Mouse (Mus musculus) kidney, adult 2 months (tissue): ENCODE results near the gene Ccnt2. TPM values are rescaled to one million over a fixed set of nuclear protein-coding genes. Genes with fewer than 3 reads are reported as not detected.

ENCODE experiments used
- DNase-seq: peaks from one replicate; pipeline ENCODE4 v3.0.0; 2021
- H3K27ac ChIP-seq: fragments of 200-500 bp; 2 replicates; pipeline ENCODE4 v1.5.1; 2012; ENCODE audit warnings: low read depth, low read length, control low read depth, inconsistent platforms; ENCODE audit not compliant: insufficient read depth
- H3K27me3 ChIP-seq: fragments of 200-500 bp; replicated peaks from 2 replicates; pipeline ENCODE4 v1.6.1; 2012; ENCODE audit warnings: mild to moderate bottlenecking, moderate library complexity, low read length, inconsistent platforms; ENCODE audit not compliant: control insufficient read depth, insufficient read depth
- H3K36me3 ChIP-seq: fragments of 200-500 bp; 2 replicates; pipeline ENCODE4 v1.6.1; 2012; ENCODE audit warnings: mild to moderate bottlenecking, moderate library complexity, low read length, inconsistent platforms; ENCODE audit not compliant: control insufficient read depth, insufficient read depth
- H3K4me1 ChIP-seq: fragments of 200-500 bp; 2 replicates; pipeline ENCODE4 v1.6.1; 2011; ENCODE audit warnings: low read length; ENCODE audit not compliant: control insufficient read depth, insufficient read depth
- H3K4me3 ChIP-seq: fragments of 200-500 bp; 2 replicates; pipeline ENCODE4 v1.5.1; 2011; ENCODE audit warnings: mild to moderate bottlenecking, low read depth, low read length, control low read depth; ENCODE audit not compliant: insufficient read depth
- CTCF ChIP-seq: fragments of 200-500 bp; conservative IDR thresholded peaks from 2 replicates; pipeline ENCODE4 v1.5.1; 2011; ENCODE audit warnings: low read depth, mild to moderate bottlenecking, control low read depth, low read length, moderate library complexity, mixed read lengths; ENCODE audit not compliant: insufficient read depth, insufficient read length
- POLR2A ChIP-seq: fragments of 200-500 bp; IDR thresholded peaks from one replicate; pipeline ENCODE4 v1.6.1; 2011; ENCODE audit warnings: low read depth, low read length, control low read depth
- WGBS: fragments of 180-500 bp; shearing (Covaris S2); methylation state at CpG from one replicate; pipeline ENCODE4 v1.1.7; 2018; 5-methylcytosine and 5-hydroxymethylcytosine counted together
- polyA plus RNA-seq: library from polyadenylated mRNA; depleted of rRNA; stranded (reverse); fragments of >200 nt; gene quantifications from 2 replicates; pipeline ENCODE4 v1.2.3, GENCODE M21; 2012; rRNA removed

The Ccnt2 gene
- 12.7 and 14.7 TPM in 2 replicates for polyA plus RNA-seq

- 1% methylated on average over 63 of the region's 63 CpGs for WGBS
- peak within 1 kb of the TSS; percentile 96 for H3K27ac ChIP-seq
- peak; percentile 100 for DNase-seq
- H3K36me3 ChIP-seq, result no peaks in the 10 kb centered on the region
- H3K4me1 ChIP-seq, result peaks cover 7% of the 10 kb centered on the region; the same call in 1 of the 2 replicates
- no peaks in the 10 kb centered on the region for H3K27me3 ChIP-seq
- peak within 1 kb of the TSS; percentile 84 for H3K4me3 ChIP-seq
- TF ChIP-seq POLR2A, result peak; percentile 73
- TF ChIP-seq CTCF, result no peak
Measured at GRCm38 (mm10) chr1:127773803-127774500, at the start of gene Ccnt2. Ccnt2 (plus strand) TSS chr1:127774164.

- peaks cover 16% of the 10 kb centered on the region; the same call in 1 of the 2 replicates for H3K4me1 ChIP-seq
- WGBS, result 61% methylated on average over 4 of the region's 4 CpGs
- H3K27ac ChIP-seq, result peak within 1 kb of the TSS; percentile 93
- H3K4me3 ChIP-seq, result peak within 1 kb of the TSS; percentile 65
- no peaks in the 10 kb centered on the region for H3K27me3 ChIP-seq
- TF ChIP-seq POLR2A (no peak), CTCF (no peak)
- peaks cover 2% of the 10 kb centered on the region for H3K36me3 ChIP-seq
- DNase-seq, result peak; percentile 94
Measured at GRCm38 (mm10) chr1:127729096-127729495, 44.9 kb upstream of the Ccnt2 start, which contains the start of gene Acmsd. Acmsd (plus strand) TSS chr1:127729413.

DNA sequence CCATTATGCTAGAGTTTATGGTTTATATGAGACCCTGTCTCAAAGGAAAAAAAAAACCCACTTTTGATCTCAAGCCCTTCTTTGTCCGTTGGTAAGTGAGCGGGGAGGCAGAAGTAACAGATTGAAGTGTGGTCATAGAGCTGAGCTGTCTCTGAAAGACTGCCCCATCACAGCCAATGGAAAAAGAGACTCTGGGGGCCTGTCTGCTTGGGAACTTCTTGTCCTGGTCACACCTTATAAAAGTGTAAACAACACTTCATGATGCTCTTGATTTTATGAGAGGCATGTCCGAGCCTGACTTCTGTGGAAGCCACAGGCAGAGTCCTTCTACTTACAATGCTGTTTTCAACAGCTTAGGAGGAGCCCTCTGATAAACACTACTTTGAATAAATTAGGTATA lies 42.9 kb upstream of the Ccnt2 start:
- peaks cover 14% of the 10 kb centered on the region; the same call in 1 of the 2 replicates for H3K4me1 ChIP-seq
- 45% methylated on average over 3 of the region's 3 CpGs for WGBS
- peak overlapping the region; percentile 93 for H3K27ac ChIP-seq
- H3K4me3 ChIP-seq, result peak overlapping the region; percentile 62
- DNase-seq, result peak; percentile 47
- H3K36me3 ChIP-seq, result peaks cover 2% of the 10 kb centered on the region
- TF ChIP-seq CTCF (no peak), POLR2A (no peak)
- no peaks in the 10 kb centered on the region for H3K27me3 ChIP-seq

- Histone ChIP-seq H3K36me3 (no peaks in the 10 kb centered on the region; the same call in 1 of the 2 replicates), H3K27ac (peak overlapping the region; percentile 85), H3K27me3 (no peaks in the 10 kb centered on the region), H3K4me3 (peak overlapping the region; percentile 56), H3K4me1 (peaks cover 13% of the 10 kb centered on the region; the same call in 1 of the 2 replicates)
- WGBS, result 70% methylated on average over 3 of the region's 3 CpGs
- DNase-seq, result peak; percentile 84
- no peak for TF ChIP-seq POLR2A
- TF ChIP-seq CTCF, result no peak
Measured at GRCm38 (mm10) chr1:127732435-127732834, 41.5 kb upstream of the Ccnt2 start.

DNA sequence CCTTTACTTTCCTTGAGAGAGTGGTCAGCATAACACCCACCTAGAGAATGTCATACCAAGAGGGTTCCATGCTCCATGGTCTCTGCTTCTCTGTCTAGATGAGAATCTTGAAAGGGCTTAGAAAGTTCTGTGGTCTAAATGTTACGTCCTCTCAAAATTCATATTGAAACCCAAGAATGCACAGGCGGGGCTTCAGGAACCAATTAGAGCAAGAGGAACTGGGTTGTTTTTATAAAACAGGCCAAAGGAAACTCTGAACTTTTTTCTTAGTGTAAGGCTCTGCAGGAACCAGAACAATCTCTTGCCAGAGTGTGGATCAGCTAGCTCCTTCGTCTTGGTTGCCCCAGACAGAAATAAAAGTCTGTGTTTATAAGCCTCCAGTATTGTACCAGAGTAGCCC lies 41.1 kb upstream of the Ccnt2 start:
- H3K27ac ChIP-seq, result peak overlapping the region; percentile 85
- H3K27me3 ChIP-seq, result no peaks in the 10 kb centered on the region
- no peaks in the 10 kb centered on the region; the same call in 1 of the 2 replicates for H3K36me3 ChIP-seq
- H3K4me1 ChIP-seq, result peaks cover 13% of the 10 kb centered on the region; the same call in 1 of the 2 replicates
- no peak for TF ChIP-seq CTCF
- TF ChIP-seq POLR2A, result no peak
- peak; percentile 70 for DNase-seq
- H3K4me3 ChIP-seq, result no peak overlapping the region
- 26% methylated on average over 3 of the region's 3 CpGs for WGBS

GRCm38 (mm10) chr1:127735356-127735755 lies 38.6 kb upstream of the Ccnt2 start:
- DNase-seq, result peak; percentile 84
- peaks cover 10% of the 10 kb centered on the region; the same call in 1 of the 2 replicates for H3K4me1 ChIP-seq
- WGBS, result 12% methylated on average over 3 of the region's 3 CpGs
- H3K36me3 ChIP-seq, result no peaks in the 10 kb centered on the region
- H3K4me3 ChIP-seq, result no peak overlapping the region
- H3K27ac ChIP-seq, result peak overlapping the region; percentile 69
- no peaks in the 10 kb centered on the region for H3K27me3 ChIP-seq
- no peak for TF ChIP-seq CTCF
- no peak for TF ChIP-seq POLR2A

DNA sequence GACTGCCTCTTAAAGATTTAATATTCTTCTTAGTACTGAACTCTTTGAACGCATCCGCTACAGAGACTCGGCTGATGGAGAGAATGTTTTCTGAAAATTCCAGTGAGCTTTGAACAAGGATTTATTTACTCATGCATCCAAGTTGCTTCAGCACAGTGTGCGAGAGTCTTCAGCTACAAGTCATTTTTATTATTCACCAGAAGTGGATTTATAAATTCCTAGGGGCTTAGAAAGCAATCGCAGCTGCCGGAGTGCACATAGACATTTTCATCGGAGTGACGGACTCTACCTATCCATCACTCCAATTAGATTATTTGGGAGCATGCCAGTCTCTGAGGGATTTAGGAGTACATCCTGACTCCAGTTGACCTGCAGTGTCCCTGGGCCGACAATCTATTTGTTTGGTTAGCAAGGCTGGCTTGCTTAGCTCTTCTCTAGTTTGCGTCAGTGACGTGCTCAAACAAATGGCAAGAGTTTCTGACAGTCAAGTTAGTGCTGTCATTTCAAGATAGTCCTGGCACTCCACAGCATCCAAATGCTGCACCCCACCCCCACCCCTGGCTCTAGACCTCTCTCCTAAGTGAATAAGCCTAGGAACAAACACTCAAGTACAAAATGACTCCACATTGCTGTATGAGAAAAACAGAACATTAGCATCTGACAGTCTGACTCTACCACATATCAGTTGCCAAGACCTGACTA lies 23.4 kb upstream of the Ccnt2 start:
- DNase-seq, result no peak
- Histone ChIP-seq H3K27ac (no peak overlapping the region), H3K27me3 (no peaks in the 10 kb centered on the region), H3K4me3 (no peak overlapping the region), H3K4me1 (no peaks in the 10 kb centered on the region), H3K36me3 (no peaks in the 10 kb centered on the region; the same call in 1 of the 2 replicates)
- TF ChIP-seq POLR2A (no peak), CTCF (no peak)
- 70% methylated on average over 11 of the region's 11 CpGs for WGBS
